ENCODE assay signal across 8 mouse cellular contexts in the genomic region with DNA sequence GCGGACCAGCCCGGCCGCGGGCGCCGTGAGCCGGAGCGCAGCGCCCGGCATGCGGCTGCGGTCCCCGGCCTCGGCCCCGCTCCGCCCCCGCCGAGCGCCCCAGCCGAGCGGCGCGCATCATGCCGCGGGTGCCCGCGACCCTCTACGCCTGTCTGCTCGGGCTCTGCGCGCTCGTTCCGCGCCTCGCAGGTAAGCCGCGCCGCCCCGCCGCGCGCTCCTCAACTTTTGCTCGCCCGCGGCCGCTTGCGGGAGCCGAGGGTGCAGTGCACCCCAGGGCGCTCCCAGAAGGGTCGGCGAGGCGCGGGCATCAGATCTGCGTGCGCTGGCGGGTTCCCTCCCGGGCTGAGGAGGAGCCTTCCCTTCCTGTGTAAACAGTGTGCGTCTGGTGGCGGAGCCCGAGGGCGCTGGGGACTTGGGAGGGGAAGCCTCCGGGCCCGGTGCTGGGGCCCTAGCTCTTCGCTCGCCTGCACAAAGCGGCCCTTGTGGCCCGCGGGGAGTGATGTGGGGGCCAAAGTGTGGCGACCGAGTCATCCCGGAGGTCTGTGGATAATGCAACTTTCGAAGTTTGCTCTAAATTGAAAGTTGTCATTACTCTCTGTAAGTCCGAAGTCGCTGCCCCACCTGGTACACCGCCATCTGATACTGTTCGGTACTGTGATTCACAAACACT. TPM values are rescaled to one million over a fixed set of nuclear protein-coding genes. Genes with fewer than 3 reads are reported as not detected.
DNase-seq lines count a peak whose midpoint lies in the region; ATAC-seq and TF ChIP-seq lines count a peak whose summit lies in the region.

No protein-coding gene starts in this region.

- H3K27ac ChIP-seq in embryonic facial prominence, embryonic 10.5 days (replicated peaks), result peak overlapping the region; percentile 95
- H3K27ac ChIP-seq in heart, embryonic 12.5 days (ENCODE audit: poor library complexity, severe bottlenecking), result peak overlapping the region; percentile 49
- H3K27ac ChIP-seq in kidney, embryonic 14.5 days (ENCODE audit: low read depth, low read length), result peak overlapping the region; percentile 57; the same call in 1 of the 2 replicates
- peak overlapping the region; percentile 87 for H3K27ac ChIP-seq in lung, embryonic 14.5 days (ENCODE audit: low read depth)
- peak overlapping the region; percentile 56 for H3K27ac ChIP-seq in neural tube, embryonic 15.5 days (replicated peaks)

- peak; percentile 46 for ATAC-seq in CD4-positive, CD25-positive, alpha-beta regulatory T cell, adult 4 months
- peak; percentile 55 for ATAC-seq in heart, embryonic 12.5 days (ENCODE audit: insufficient number of reproducible peaks, low FRiP score)
- peak; percentile 43 for ATAC-seq in kidney, embryonic 14.5 days (ENCODE audit: low FRiP score, low TSS enrichment)
- ATAC-seq in lung, embryonic 14.5 days (ENCODE audit: insufficient read depth), result peak; percentile 78
- peak; percentile 77 for ATAC-seq in neural tube, embryonic 15.5 days (ENCODE audit: low FRiP score)
- ATAC-seq in erythroid progenitor cell, adult 5-6 weeks (replicated peaks; ENCODE audit: low FRiP score, poor library complexity, severe bottlenecking), result no peak

- peaks cover 72% of the 10 kb centered on the region for H3K4me1 ChIP-seq in embryonic facial prominence, embryonic 10.5 days
- H3K4me1 ChIP-seq in heart, embryonic 12.5 days (replicated peaks), result peaks cover 32% of the 10 kb centered on the region
- peaks cover 25% of the 10 kb centered on the region; the same call in 1 of the 2 replicates for H3K4me1 ChIP-seq in kidney, embryonic 14.5 days (ENCODE audit: control insufficient read depth, insufficient read depth, low read length)
- H3K4me1 ChIP-seq in lung, embryonic 14.5 days (ENCODE audit: insufficient read depth), result peaks cover 23% of the 10 kb centered on the region; the same call in 1 of the 2 replicates
- H3K4me1 ChIP-seq in neural tube, embryonic 15.5 days, result peaks cover 39% of the 10 kb centered on the region

- no peaks in the 10 kb centered on the region for H3K9me3 ChIP-seq in embryonic facial prominence, embryonic 10.5 days
- H3K9me3 ChIP-seq in heart, embryonic 12.5 days (replicated peaks), result no peaks in the 10 kb centered on the region
- no peaks in the 10 kb centered on the region for H3K9me3 ChIP-seq in kidney, embryonic 14.5 days (ENCODE audit: control insufficient read depth, low read length)
- no peaks in the 10 kb centered on the region for H3K9me3 ChIP-seq in lung, embryonic 14.5 days (ENCODE audit: low read depth, low read length)
- no peaks in the 10 kb centered on the region for H3K9me3 ChIP-seq in neural tube, embryonic 15.5 days (replicated peaks)

- no peak for TF ChIP-seq CTCF in lung, embryonic 14.5 days (IDR thresholded peaks at IDR 0.05; ENCODE audit: low read depth)

- peak overlapping the region; percentile 87 for H3K9ac ChIP-seq in heart, embryonic 12.5 days
- peak overlapping the region; percentile 82 for H3K9ac ChIP-seq in kidney, embryonic 14.5 days (ENCODE audit: low read depth, low read length)
- H3K9ac ChIP-seq in lung, embryonic 14.5 days, result peak overlapping the region; percentile 82
- peak overlapping the region; percentile 58 for H3K9ac ChIP-seq in neural tube, embryonic 15.5 days (replicated peaks)

- peaks cover 40% of the 10 kb centered on the region for H3K27me3 ChIP-seq in embryonic facial prominence, embryonic 10.5 days (replicated peaks; ENCODE audit: low read depth, poor library complexity, severe bottlenecking)
- no peaks in the 10 kb centered on the region for H3K27me3 ChIP-seq in heart, embryonic 12.5 days (replicated peaks)
- H3K27me3 ChIP-seq in kidney, embryonic 14.5 days (ENCODE audit: control insufficient read depth, insufficient read depth, low read length), result no peaks in the 10 kb centered on the region
- no peaks in the 10 kb centered on the region for H3K27me3 ChIP-seq in lung, embryonic 14.5 days (ENCODE audit: insufficient read depth, low read length)
- peaks cover 50% of the 10 kb centered on the region for H3K27me3 ChIP-seq in neural tube, embryonic 15.5 days (replicated peaks)

- H3K36me3 ChIP-seq in embryonic facial prominence, embryonic 10.5 days (replicated peaks), result no peaks in the 10 kb centered on the region
- no peaks in the 10 kb centered on the region for H3K36me3 ChIP-seq in heart, embryonic 12.5 days
- H3K36me3 ChIP-seq in kidney, embryonic 14.5 days (ENCODE audit: control insufficient read depth, insufficient read depth, low read length), result no peaks in the 10 kb centered on the region
- H3K36me3 ChIP-seq in lung, embryonic 14.5 days (ENCODE audit: insufficient read depth), result no peaks in the 10 kb centered on the region
- H3K36me3 ChIP-seq in neural tube, embryonic 15.5 days, result no peaks in the 10 kb centered on the region

- under 1% methylated on average over 76 of the region's 76 CpGs for WGBS in embryonic facial prominence, embryonic 10.5 days
- WGBS in heart, embryonic 12.5 days, result under 1% methylated on average over 67 of the region's 76 CpGs
- 1% methylated on average over 64 of the region's 76 CpGs for WGBS in kidney, embryonic 14.5 days
- under 1% methylated on average over 55 of the region's 76 CpGs for WGBS in lung, embryonic 14.5 days
- WGBS in neural tube, embryonic 15.5 days, result under 1% methylated on average over 62 of the region's 76 CpGs

- peak overlapping the region; percentile 85 for H3K4me2 ChIP-seq in heart, embryonic 12.5 days
- H3K4me2 ChIP-seq in kidney, embryonic 14.5 days (replicated peaks; ENCODE audit: low read depth, low read length), result peak overlapping the region; percentile 96
- peak overlapping the region; percentile 83 for H3K4me2 ChIP-seq in lung, embryonic 14.5 days
- peak overlapping the region; percentile 100 for H3K4me2 ChIP-seq in neural tube, embryonic 15.5 days

- peak overlapping the region; percentile 93 for H3K4me3 ChIP-seq in embryonic facial prominence, embryonic 10.5 days
- peak overlapping the region; percentile 82 for H3K4me3 ChIP-seq in heart, embryonic 12.5 days
- H3K4me3 ChIP-seq in kidney, embryonic 14.5 days (ENCODE audit: low read length), result peak overlapping the region; percentile 87
- peak overlapping the region; percentile 82 for H3K4me3 ChIP-seq in lung, embryonic 14.5 days (ENCODE audit: low read depth, low read length)
- H3K4me3 ChIP-seq in neural tube, embryonic 15.5 days (replicated peaks), result peak overlapping the region; percentile 74

- DNase-seq in adrenal gland, adult (ENCODE audit: inconsistent age in 2 of 2, low spot score in 1 of 2), result peak; percentile 76 to 93
- DNase-seq in embryonic facial prominence, embryonic 10.5 days (ENCODE audit: low spot score), result peak; percentile 70
- peak; percentile 70 for DNase-seq in lung, embryonic 14.5 days

RNA-seq across cellular contexts. Expression of a gene that starts 0.5 kb away (rescaled TPM):
- polyA plus RNA-seq in CD4-positive, CD25-positive, alpha-beta regulatory T cell, adult 4 months (2017; shearing (Covaris generic)), result 1 to 10 TPM in 1 of 2 experiments, under 1 TPM in 1; 0.47 to 1.2 TPM
- 62.1 and 64.1 TPM in 2 replicates for polyA plus RNA-seq in embryonic facial prominence, embryonic 10.5 days (2016; fragmentation: Nextera tagmentation; extraction: Ambion mirVana)
- polyA plus RNA-seq in heart, embryonic 12.5 days (2016; fragmentation: Nextera tagmentation; extraction: Ambion mirVana), result 74.8 and 76.8 TPM in 2 replicates
- 34.3 and 49.7 TPM in 2 replicates for polyA plus RNA-seq in kidney, embryonic 14.5 days (2014; fragmentation: Nextera tagmentation; extraction: Ambion mirVana)
- polyA plus RNA-seq in lung, embryonic 14.5 days (2014; fragmentation: Nextera tagmentation; extraction: Ambion mirVana), result 57.5 and 64.5 TPM in 2 replicates
- polyA plus RNA-seq in neural tube, embryonic 15.5 days (2015; fragmentation: Nextera tagmentation; extraction: Ambion mirVana), result 19.2 and 20.1 TPM in 2 replicates
- 6.1 and 13.8 TPM in 2 replicates for total RNA-seq in erythroid progenitor cell, adult 5-6 weeks (2015; ENCODE audit: low replicate concordance)
- 8.9 and 9.2 TPM in 2 replicates for total RNA-seq in erythroid progenitor cell, adult 5-6 weeks (2017; ENCODE audit: low replicate concordance)

RNA-seq across cellular contexts. Expression of a gene that starts 36.1 kb away (rescaled TPM):
- under 1 TPM in 1 of 2 experiments, not detected in 1; 0.33 TPM for polyA plus RNA-seq in CD4-positive, CD25-positive, alpha-beta regulatory T cell, adult 4 months (2017; shearing (Covaris generic))
- 0.10 and 0.14 TPM in 2 replicates for polyA plus RNA-seq in embryonic facial prominence, embryonic 10.5 days (2016; fragmentation: Nextera tagmentation; extraction: Ambion mirVana)
- 0.12 and 0.24 TPM in 2 replicates for polyA plus RNA-seq in heart, embryonic 12.5 days (2016; fragmentation: Nextera tagmentation; extraction: Ambion mirVana)
- polyA plus RNA-seq in kidney, embryonic 14.5 days (2014; fragmentation: Nextera tagmentation; extraction: Ambion mirVana), result 0.09 TPM in 1 of 2 replicates, not detected in the other
- polyA plus RNA-seq in lung, embryonic 14.5 days (2014; fragmentation: Nextera tagmentation; extraction: Ambion mirVana), result not detected in 2 replicates
- 7.2 TPM in 1 of 2 replicates, not detected in the other for polyA plus RNA-seq in neural tube, embryonic 15.5 days (2015; fragmentation: Nextera tagmentation; extraction: Ambion mirVana)
- 1.8 and 6.3 TPM in 2 replicates for total RNA-seq in erythroid progenitor cell, adult 5-6 weeks (2015; ENCODE audit: low replicate concordance)
- 0.51 and 1.2 TPM in 2 replicates for total RNA-seq in erythroid progenitor cell, adult 5-6 weeks (2017; ENCODE audit: low replicate concordance)
